Mouse (Mus musculus) right cerebral cortex, postnatal 4 days (tissue): ENCODE data around the gene Frem3.

Experiments
- DNase-seq: peaks from one replicate; pipeline ENCODE4 v3.0.0-alpha.2; 2022

Frem3 gene

GRCm38 (mm10) chr8:80610549-80611440 lies at the start of gene Frem3:
TSS of gene Frem3 (plus strand) at chr8:80611080.
- peak; percentile 5 for DNase-seq

GRCm38 (mm10) chr8:80564205-80564839 lies 46.6 kb upstream of the Frem3 start:
- DNase-seq = no peak

GRCm38 (mm10) chr8:80567471-80567870 lies 43.4 kb upstream of the Frem3 start:
- DNase-seq = no peak

- no peak for DNase-seq
Measured at GRCm38 (mm10) chr8:80568243-80568995, 42.5 kb upstream of the Frem3 start.

- DNase-seq = no peak
Measured at GRCm38 (mm10) chr8:80572417-80573061, 38.3 kb upstream of the Frem3 start.

GRCm38 (mm10) chr8:80577126-80577525 lies 33.8 kb upstream of the Frem3 start:
- DNase-seq = no peak

- DNase-seq = no peak
Measured at GRCm38 (mm10) chr8:80579038-80579437, 31.8 kb upstream of the Frem3 start.

GRCm38 (mm10) chr8:80592626-80593025 lies 18.3 kb upstream of the Frem3 start:
- DNase-seq = no peak

GRCm38 (mm10) chr8:80600600-80601170 lies 10.2 kb upstream of the Frem3 start:
- no peak for DNase-seq

- no peak for DNase-seq
Measured at GRCm38 (mm10) chr8:80601886-80602285, 9.0 kb upstream of the Frem3 start.

GRCm38 (mm10) chr8:80607082-80607481 lies 3.8 kb upstream of the Frem3 start:
- no peak for DNase-seq

- DNase-seq = peak; percentile 26
Measured at GRCm38 (mm10) chr8:80611441-80611751, 516 bp downstream of the Frem3 start.

- no peak for DNase-seq
Measured at GRCm38 (mm10) chr8:80619787-80620186, 8.9 kb downstream of the Frem3 start.

- no peak for DNase-seq
Measured at GRCm38 (mm10) chr8:80647394-80647793, 36.5 kb downstream of the Frem3 start.

GRCm38 (mm10) chr8:80657639-80658038 lies 46.8 kb downstream of the Frem3 start:
- DNase-seq = no peak

- no peak for DNase-seq
Measured at GRCm38 (mm10) chr8:80661055-80661454, 50.2 kb downstream of the Frem3 start.

- no peak for DNase-seq
Measured at GRCm38 (mm10) chr8:80663476-80663875, 52.6 kb downstream of the Frem3 start.

GRCm38 (mm10) chr8:80669277-80669901 lies 58.5 kb downstream of the Frem3 start:
- DNase-seq = no peak

GRCm38 (mm10) chr8:80682594-80682993 lies 71.7 kb downstream of the Frem3 start:
- DNase-seq = no peak

GRCm38 (mm10) chr8:80683756-80684335 lies 73.0 kb downstream of the Frem3 start:
- DNase-seq = no peak

- DNase-seq = peak; percentile 66
Measured at GRCm38 (mm10) chr8:80688141-80688540, 77.3 kb downstream of the Frem3 start.
